Mouse (Mus musculus) small intestine, adult 2 months (tissue): ENCODE data around the gene Scn4a.

Source experiments
- CTCF ChIP-seq: fragments of 200-500 bp; IDR thresholded peaks from 2 replicates; pipeline ENCODE4 v1.5.1; 2012; ENCODE audit warnings: low read depth, mild to moderate bottlenecking, control low read depth, inconsistent platforms, low read length, moderate library complexity, mixed read lengths; ENCODE audit not compliant: insufficient replicate concordance, insufficient read length; ENCODE audit errors: extremely low read depth
- POLR2A ChIP-seq: fragments of 200-500 bp; IDR thresholded peaks from 2 replicates; pipeline ENCODE4 v1.6.1; 2012; ENCODE audit warnings: low read depth, mild to moderate bottlenecking, control low read depth, inconsistent platforms, low read length, moderate library complexity

GRCm38 (mm10) chr11:106308162-106308561 is 44.9 kb downstream of the Scn4a start:
- TF ChIP-seq POLR2A (no peak), CTCF (no peak)
